Mouse (Mus musculus) frontal cortex, postnatal 14 days (tissue): ENCODE results near the gene Sntb2.
"Not testable (repeated sequence)": the region's sequence is repeated elsewhere in the genome, so short reads cannot be mapped to it uniquely, and the experiment has no call there.

Experiments
- DNase-seq, 2 experiments: peaks; one replicate each; pipeline ENCODE4 v3.0.0; 2022; ENCODE audit warnings: low spot score in 2 of 2

The Sntb2 gene

GRCm38 (mm10) chr8:106972538-106973264, 37.2 kb downstream of the Sntb2 start:
- DNase-seq, result no peak

GRCm38 (mm10) chr8:106973526-106973925, 38.0 kb downstream of the Sntb2 start:
- DNase-seq, result not testable (repeated sequence)

- no peak for DNase-seq
Observed at GRCm38 (mm10) chr8:106974754-106975153, 39.2 kb downstream of the Sntb2 start.

- no peak for DNase-seq
Observed at GRCm38 (mm10) chr8:106975764-106976163, 40.2 kb downstream of the Sntb2 start.

- no peak for DNase-seq
Observed at GRCm38 (mm10) chr8:106976436-106976835, 40.9 kb downstream of the Sntb2 start.

GRCm38 (mm10) chr8:106978755-106979251, 43.3 kb downstream of the Sntb2 start:
- no peak for DNase-seq

GRCm38 (mm10) chr8:106985404-106985821, 49.9 kb downstream of the Sntb2 start:
- no peak for DNase-seq

GRCm38 (mm10) chr8:106985951-106986350, 50.4 kb downstream of the Sntb2 start:
- no peak for DNase-seq

GRCm38 (mm10) chr8:106987557-106987956, 52.0 kb downstream of the Sntb2 start:
- no peak for DNase-seq

GRCm38 (mm10) chr8:106991393-106991792, 55.8 kb downstream of the Sntb2 start:
- no peak for DNase-seq

- not testable (repeated sequence) for DNase-seq
Observed at GRCm38 (mm10) chr8:106996339-106996738, 60.8 kb downstream of the Sntb2 start.

- no peak for DNase-seq
Observed at GRCm38 (mm10) chr8:106997416-106997815, 61.9 kb downstream of the Sntb2 start.

GRCm38 (mm10) chr8:106999068-106999467, 63.5 kb downstream of the Sntb2 start:
- DNase-seq, result no peak

GRCm38 (mm10) chr8:107002532-107002931, 67.0 kb downstream of the Sntb2 start:
- peak; percentile 74 to 88 for DNase-seq

GRCm38 (mm10) chr8:107007795-107008194, 72.2 kb downstream of the Sntb2 start:
- no peak for DNase-seq

GRCm38 (mm10) chr8:107012666-107013065, 77.1 kb downstream of the Sntb2 start:
- DNase-seq, result no peak

- DNase-seq, result no peak
Observed at GRCm38 (mm10) chr8:107014915-107015314, 79.4 kb downstream of the Sntb2 start.

GRCm38 (mm10) chr8:107023479-107023878, 87.9 kb downstream of the Sntb2 start:
- no peak for DNase-seq

- no peak for DNase-seq
Observed at GRCm38 (mm10) chr8:107029310-107029709, 93.8 kb downstream of the Sntb2 start.

- DNase-seq, result no peak
Observed at GRCm38 (mm10) chr8:107030058-107030457, 94.5 kb downstream of the Sntb2 start.

- DNase-seq, result peak; percentile 89 to 94
Observed at GRCm38 (mm10) chr8:107030650-107031576, 95.4 kb downstream of the Sntb2 start, which contains the start of gene Vps4a. TSS of gene Vps4a (plus strand) at chr8:107031222.

GRCm38 (mm10) chr8:107031577-107032090, 96.1 kb downstream of the Sntb2 start:
- no peak for DNase-seq
